ENCODE assay signal across 9 mouse cellular contexts in the genomic region with DNA sequence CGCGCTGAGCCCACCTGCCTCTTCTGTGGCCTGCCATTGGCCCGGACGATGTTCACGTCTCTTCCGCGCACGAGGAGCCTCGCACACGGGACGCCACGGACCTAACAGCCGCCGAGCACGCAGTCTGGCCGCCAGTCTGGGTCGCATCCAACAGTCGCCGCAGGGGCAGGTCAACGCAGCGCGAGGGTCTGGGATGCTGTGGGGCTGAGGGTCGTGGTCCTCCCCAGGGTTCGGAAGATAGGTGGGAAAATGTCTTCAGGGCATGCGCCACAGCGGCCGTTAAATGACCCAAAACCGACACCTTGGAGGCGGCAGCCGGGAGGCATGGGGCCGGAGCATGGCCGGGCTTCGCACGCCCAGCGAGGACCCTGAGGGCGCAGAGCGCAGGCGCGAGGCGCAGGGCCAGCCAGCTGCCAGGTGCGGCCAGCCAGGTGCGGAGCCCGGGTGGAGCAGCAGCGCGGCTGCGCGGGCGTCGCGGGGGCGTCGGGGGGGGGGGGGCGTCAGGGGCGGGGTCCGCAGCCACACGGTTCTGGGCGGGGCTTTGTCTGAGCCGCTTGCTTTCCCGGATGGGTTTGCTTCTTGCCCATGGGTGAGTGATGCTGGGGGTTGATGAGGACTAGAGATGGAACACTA. TPM values are rescaled to one million over a fixed set of nuclear protein-coding genes. Genes with fewer than 3 reads are reported as not detected.
A peak's percentile ranks its signal among the peaks of the same experiment; 100 is the strongest.
DNase-seq lines count a peak whose midpoint lies in the region; ATAC-seq and TF ChIP-seq lines count a peak whose summit lies in the region.
"Had no signal": no experiment of that assay in that cellular context is flagged by ENCODE, and none has a peak within 500 bp of the region (broad histone marks: within the 10 kb centered on the region; RNA-seq: fewer than 3 reads in every experiment).

A gene (minus strand): TSS at position 445 of the 633 bp plus-strand sequence.

- H3K4me2 ChIP-seq in limb, embryonic 11.5 days (ENCODE audit: low read depth, severe bottlenecking): peak within 1 kb of the TSS; percentile 40
- H3K4me2 ChIP-seq in neural tube, embryonic 13.5 days: peak within 1 kb of the TSS; percentile 55

- no peaks in the 10 kb centered on the region for H3K36me3 ChIP-seq in spleen, adult 2 months (ENCODE audit: control insufficient read depth, insufficient read depth, low read length)
- no peaks in the 10 kb centered on the region for H3K36me3 ChIP-seq in limb, embryonic 11.5 days (ENCODE audit: control insufficient read depth, insufficient read depth, low read length)
- no peaks in the 10 kb centered on the region for H3K36me3 ChIP-seq in neural tube, embryonic 13.5 days

- H3K9me3 ChIP-seq in limb, embryonic 11.5 days (ENCODE audit: control insufficient read depth, low read length): no peaks in the 10 kb centered on the region
- no peaks in the 10 kb centered on the region for H3K9me3 ChIP-seq in neural tube, embryonic 13.5 days

- no peak within 1 kb of the TSS for H3K27ac ChIP-seq in spleen, adult 2 months (ENCODE audit: insufficient read depth, low read length)
- H3K27ac ChIP-seq in limb, embryonic 11.5 days (replicated peaks; ENCODE audit: low read depth, low read length): no peak within 1 kb of the TSS
- no peak within 1 kb of the TSS for H3K27ac ChIP-seq in neural tube, embryonic 13.5 days (replicated peaks)

- no peak within 1 kb of the TSS for H3K9ac ChIP-seq in limb, embryonic 11.5 days (ENCODE audit: low read length)
- H3K9ac ChIP-seq in neural tube, embryonic 13.5 days: peak within 1 kb of the TSS; percentile 50

- no peaks in the 10 kb centered on the region for H3K27me3 ChIP-seq in spleen, adult 2 months (ENCODE audit: control insufficient read depth, insufficient read depth, low read length)
- H3K27me3 ChIP-seq in limb, embryonic 11.5 days (ENCODE audit: control insufficient read depth, insufficient read depth, low read length): no peaks in the 10 kb centered on the region
- H3K27me3 ChIP-seq in neural tube, embryonic 13.5 days: no peaks in the 10 kb centered on the region

- no peak for TF ChIP-seq CTCF in spleen, adult 2 months (IDR thresholded peaks at IDR 0.05; ENCODE audit: extremely low read depth, insufficient read depth, insufficient read length, insufficient replicate concordance)

- WGBS in spleen, adult 2 months: 68% methylated on average over 59 of the region's 59 CpGs
- WGBS in limb, embryonic 11.5 days: 51% methylated on average over 46 of the region's 59 CpGs
- 57% methylated on average over 46 of the region's 59 CpGs for WGBS in neural tube, embryonic 13.5 days

- H3K4me1 ChIP-seq in spleen, adult 2 months (ENCODE audit: control insufficient read depth, insufficient read depth, insufficient read length): peaks cover 3% of the 10 kb centered on the region; the same call in 1 of the 2 replicates
- H3K4me1 ChIP-seq in limb, embryonic 11.5 days (ENCODE audit: control insufficient read depth, insufficient read depth, low read length): no peaks in the 10 kb centered on the region
- no peaks in the 10 kb centered on the region for H3K4me1 ChIP-seq in neural tube, embryonic 13.5 days (replicated peaks)

- ATAC-seq in cerebellum, adult (ENCODE audit: insufficient number of reproducible peaks, low FRiP score, low TSS enrichment): peak; percentile 49
- peak; percentile 65; the same call in 1 of the 2 replicates for ATAC-seq in limb, embryonic 11.5 days (ENCODE audit: insufficient number of reproducible peaks, low FRiP score, low TSS enrichment, low read depth)
- ATAC-seq in neural tube, embryonic 13.5 days (ENCODE audit: low read depth): peak; percentile 86

- DNase-seq in cerebellum, adult 8-10 months: no peak
- no peak for DNase-seq in spleen, adult 2 months (ENCODE audit: low read depth in 1 of 2, low spot score in 2 of 2)
- DNase-seq in spleen, adult 12 weeks (ENCODE audit: low spot score): no peak
- peak; percentile 52 for DNase-seq in limb, embryonic 11.5 days (ENCODE audit: low spot score)
- DNase-seq in urinary bladder, postnatal 25 days (ENCODE audit: low spot score): no peak
- no peak for DNase-seq in adrenal gland, postnatal 36 days

- H3K4me3 ChIP-seq in spleen, adult 2 months (ENCODE audit: extremely low read depth, insufficient read depth, insufficient read length): peak within 1 kb of the TSS; percentile 12; the same call in 1 of the 2 replicates
- H3K4me3 ChIP-seq in limb, embryonic 11.5 days (ENCODE audit: low read depth, low read length): peak within 1 kb of the TSS; percentile 14; the same call in 1 of the 2 replicates
- H3K4me3 ChIP-seq in neural tube, embryonic 13.5 days: peak within 1 kb of the TSS; percentile 38
- H3K4me3 ChIP-seq: erythroblast, embryonic 14.5 days had no signal

- no peak for TF ChIP-seq POLR2A in spleen, adult 2 months (IDR thresholded peaks at IDR 0.05; ENCODE audit: low read depth, low read length)

RNA-seq across cellular contexts. Expression of the gene that starts here (rescaled TPM):
- polyA plus RNA-seq in spleen, adult 2 months (2012; rRNA removed): not detected in 2 replicates
- not detected in 2 replicates for polyA plus RNA-seq in limb, embryonic 11.5 days (2014; fragmentation: Nextera tagmentation; extraction: Ambion mirVana)
- 1.1 TPM in 1 of 2 replicates, not detected in the other for polyA plus RNA-seq in neural tube, embryonic 13.5 days (2015; fragmentation: Nextera tagmentation; extraction: Ambion mirVana)
- not detected for total RNA-seq in adrenal gland, postnatal 36 days (2021)
- polyA plus RNA-seq: erythroblast, embryonic 14.5 days had no signal

Comparison
In these comparisons a context has a peak if more than half of its experiments do, and no peak if none do; other contexts are left out.
1. Peak in DNase-seq, ATAC-seq, H3K4me3 ChIP-seq and H3K4me2 ChIP-seq in limb, embryonic 11.5 days; RNA of the gene not detected or under 1 TPM.